Mouse (Mus musculus) lung, postnatal 0 days (tissue): ENCODE measurements around the gene 4930556J24Rik. TPM values are rescaled to one million over a fixed set of nuclear protein-coding genes. Genes with fewer than 3 reads are reported as not detected.

Experiments used
- ATAC-seq: fragments of 200-750 bp; cut with Nextera tagmentation; 2 replicates; pipeline ENCODE4 v1.8.0; 2017; ENCODE audit warnings: moderate library complexity
- DNase-seq: peaks from one replicate; pipeline ENCODE4 v3.0.0-alpha.2; 2016; ENCODE audit warnings: low spot score
- H3K27ac ChIP-seq: fragments of 300-500 bp; sonication (generic); 2 replicates; pipeline ENCODE4 v1.5.1; 2014; ENCODE audit warnings: antibody characterized with exemption, mild to moderate bottlenecking, low read length, mixed read lengths
- H3K27me3 ChIP-seq: fragments of 300-500 bp; sonication (generic); replicated peaks from 2 replicates; pipeline ENCODE4 v1.6.1; 2014; ENCODE audit warnings: low read length, mixed read lengths; ENCODE audit not compliant: insufficient read depth
- H3K36me3 ChIP-seq: fragments of 300-500 bp; sonication (generic); 2 replicates; pipeline ENCODE4 v1.6.1; 2014; ENCODE audit warnings: low read length, mixed read lengths; ENCODE audit not compliant: insufficient read depth
- H3K4me1 ChIP-seq: fragments of 300-500 bp; sonication (generic); 2 replicates; pipeline ENCODE4 v1.6.1; 2014; ENCODE audit warnings: antibody characterized with exemption, low read depth, low read length, mixed read lengths; ENCODE audit not compliant: insufficient read depth
- H3K4me2 ChIP-seq: fragments of 300-500 bp; sonication (generic); replicated peaks from 2 replicates; pipeline ENCODE4 v1.6.1; 2014; ENCODE audit warnings: low read depth, mild to moderate bottlenecking, low read length, moderate library complexity, mixed read lengths
- H3K4me3 ChIP-seq: fragments of 300-500 bp; sonication (generic); 2 replicates; pipeline ENCODE4 v1.5.1; 2014; ENCODE audit warnings: low read depth, low read length
- H3K9ac ChIP-seq: fragments of 300-500 bp; sonication (generic); replicated peaks from 2 replicates; pipeline ENCODE4 v1.6.1; 2014; ENCODE audit warnings: low read depth, mild to moderate bottlenecking
- H3K9me3 ChIP-seq: fragments of 300-500 bp; sonication (generic); 2 replicates; pipeline ENCODE4 v1.6.1; 2016; ENCODE audit warnings: low read length, mixed read lengths
- CTCF ChIP-seq: IDR thresholded peaks from 2 replicates; pipeline ENCODE4 v1.5.1; 2016; ENCODE audit warnings: antibody characterized with exemption, mild to moderate bottlenecking
- EP300 ChIP-seq: IDR thresholded peaks from 2 replicates; pipeline ENCODE4 v1.6.1; 2016; ENCODE audit warnings: antibody characterized with exemption, mild to moderate bottlenecking, control low read depth
- WGBS: fragments of 180-500 bp; shearing (Covaris S2); extraction: QIAGEN DNeasy Blood & Tissue Kit; methylation state at CpG from one replicate; pipeline ENCODE4 v1.1.7; 2014; 5-methylcytosine and 5-hydroxymethylcytosine counted together
- polyA plus RNA-seq: library from polyadenylated mRNA; unstranded; fragments of >200 nt; fragmentation: Nextera tagmentation; extraction: Ambion mirVana; gene quantifications from 2 replicates; pipeline ENCODE4 v1.2.1, GENCODE M21; 2015

The 4930556J24Rik gene
- polyA plus RNA-seq, 1 experiment from 2014 or later = not detected

GRCm38 (mm10) chr11:3931511-3932211 is 44.9 kb downstream of the 4930556J24Rik start, which contains the start of gene Tcn2:
TSS of gene Tcn2 (minus strand) at chr11:3932159.
- H3K27me3 ChIP-seq = no peaks in the 10 kb centered on the region
- 3% methylated on average over 15 of the region's 26 CpGs for WGBS

GRCm38 (mm10) chr11:3930931-3931330 is 45.6 kb downstream of the 4930556J24Rik start:
- ATAC-seq (no peak), DNase-seq (no peak)
- Histone ChIP-seq H3K4me1 (no peaks in the 10 kb centered on the region; the same call in 1 of the 2 replicates), H3K9me3 (no peaks in the 10 kb centered on the region), H3K4me2 (peak overlapping the region; percentile 67), H3K36me3 (peaks cover 15% of the 10 kb centered on the region; the same call in 1 of the 2 replicates), H3K27ac (peak overlapping the region; percentile 64), H3K9ac (0 out of 2 replicates have a peak overlapping the region, but pooled peaks have one; percentile 48), H3K4me3 (peak overlapping the region; percentile 51), H3K27me3 (no peaks in the 10 kb centered on the region)
- TF ChIP-seq EP300 (no peak), CTCF (no peak)
- WGBS = 35% methylated on average over 6 of the region's 6 CpGs

More at GRCm38 (mm10) chr11:3931511-3932211, 44.9 kb downstream of the 4930556J24Rik start, which contains the start of gene Tcn2:
- no peaks in the 10 kb centered on the region for H3K9me3 ChIP-seq
- H3K27ac ChIP-seq = peak within 1 kb of the TSS; percentile 64
- H3K9ac ChIP-seq = peak within 1 kb of the TSS; percentile 48
- peak; percentile 92 for ATAC-seq
- peak within 1 kb of the TSS; percentile 51 for H3K4me3 ChIP-seq
- peak within 1 kb of the TSS; percentile 67 for H3K4me2 ChIP-seq
- TF ChIP-seq CTCF (no peak), EP300 (peak; percentile 87)
- peaks cover 8% of the 10 kb centered on the region; the same call in 1 of the 2 replicates for H3K36me3 ChIP-seq
- H3K4me1 ChIP-seq = no peaks in the 10 kb centered on the region; the same call in 1 of the 2 replicates
- DNase-seq = peak; percentile 97

- Histone ChIP-seq H3K9ac (no peak overlapping the region), H3K9me3 (no peaks in the 10 kb centered on the region), H3K4me3 (peak overlapping the region; percentile 51; the same call in 1 of the 2 replicates), H3K27me3 (no peaks in the 10 kb centered on the region), H3K4me2 (peak overlapping the region; percentile 67), H3K36me3 (peaks cover 20% of the 10 kb centered on the region; the same call in 1 of the 2 replicates), H3K4me1 (no peaks in the 10 kb centered on the region; the same call in 1 of the 2 replicates), H3K27ac (peak overlapping the region; percentile 64; the same call in 1 of the 2 replicates)
- WGBS = 53% methylated on average over 4 of the region's 4 CpGs
- peak; percentile 42 for ATAC-seq
- DNase-seq = peak; percentile 71
- no peak for TF ChIP-seq EP300
- TF ChIP-seq CTCF = no peak
Observed at GRCm38 (mm10) chr11:3930019-3930418, 46.6 kb downstream of the 4930556J24Rik start.

GRCm38 (mm10) chr11:3925916-3926315 is 50.7 kb downstream of the 4930556J24Rik start:
- ATAC-seq = no peak
- Histone ChIP-seq H3K9ac (no peak overlapping the region), H3K27me3 (no peaks in the 10 kb centered on the region), H3K4me2 (no peak overlapping the region), H3K4me3 (no peak overlapping the region), H3K36me3 (peaks cover 46% of the 10 kb centered on the region; the same call in 1 of the 2 replicates), H3K4me1 (no peaks in the 10 kb centered on the region; the same call in 1 of the 2 replicates), H3K9me3 (no peaks in the 10 kb centered on the region), H3K27ac (no peak overlapping the region)
- TF ChIP-seq CTCF (no peak), EP300 (no peak)
- no peak for DNase-seq
- 70% methylated on average over 10 of the region's 10 CpGs for WGBS

- Histone ChIP-seq H3K9ac (no peak overlapping the region), H3K4me2 (no peak overlapping the region), H3K27me3 (no peaks in the 10 kb centered on the region), H3K4me1 (no peaks in the 10 kb centered on the region), H3K4me3 (no peak overlapping the region), H3K9me3 (no peaks in the 10 kb centered on the region), H3K36me3 (peaks cover 46% of the 10 kb centered on the region; the same call in 1 of the 2 replicates), H3K27ac (no peak overlapping the region)
- DNase-seq (no peak), ATAC-seq (no peak)
- TF ChIP-seq EP300 (no peak), CTCF (no peak)
- WGBS = 95% methylated on average over 6 of the region's 6 CpGs
Observed at GRCm38 (mm10) chr11:3922731-3923130, 53.8 kb downstream of the 4930556J24Rik start.

GRCm38 (mm10) chr11:3922115-3922514 is 54.5 kb downstream of the 4930556J24Rik start:
- no peak overlapping the region for H3K9ac ChIP-seq
- WGBS = 96% methylated on average over 9 of the region's 9 CpGs
- no peaks in the 10 kb centered on the region for H3K9me3 ChIP-seq
- H3K4me2 ChIP-seq = no peak overlapping the region
- H3K4me3 ChIP-seq = no peak overlapping the region
- no peaks in the 10 kb centered on the region for H3K27me3 ChIP-seq
- DNase-seq = no peak
- no peak overlapping the region for H3K27ac ChIP-seq
- ATAC-seq = no peak
- no peak for TF ChIP-seq CTCF
- TF ChIP-seq EP300 = no peak
- peaks cover 42% of the 10 kb centered on the region; the same call in 1 of the 2 replicates for H3K36me3 ChIP-seq
- no peaks in the 10 kb centered on the region for H3K4me1 ChIP-seq
